Mouse (Mus musculus) MEL (cell line): ENCODE data around the gene Nes. TPM values are rescaled to one million over a fixed set of nuclear protein-coding genes. Genes with fewer than 3 reads are reported as not detected.

Experiments used
- DNase-seq: peaks from one replicate; pipeline ENCODE4 v3.0.0; 2011; ENCODE audit warnings: low read depth, low spot score
- H3K27ac ChIP-seq: 2 replicates; pipeline ENCODE4 v1.5.1; 2012; ENCODE audit warnings: low read depth, mild to moderate bottlenecking, control low read depth, low read length, moderate library complexity; ENCODE audit not compliant: control insufficient read depth
- H3K27me3 ChIP-seq, 2 experiments: fragments of 150-350 bp in 1 of 2; sonication (generic) in 1 of 2; 2 replicates each; pipeline ENCODE4 v1.6.1; 2012; ENCODE audit warnings: low read length in 2 of 2, mild to moderate bottlenecking in 2 of 2, improper control_type of control experiment in 1 of 2, moderate library complexity in 1 of 2; ENCODE audit not compliant: insufficient read depth in 2 of 2, control insufficient read depth in 1 of 2
- H3K36me3 ChIP-seq, 2 experiments: 2 replicates each; pipeline ENCODE4 v1.6.1; 2012 to 2014; ENCODE audit warnings: low read length in 2 of 2, improper control_type of control experiment in 1 of 2, inconsistent platforms in 1 of 2, mild to moderate bottlenecking in 1 of 2; ENCODE audit not compliant: insufficient read depth in 2 of 2, control insufficient read depth in 1 of 2
- H3K4me1 ChIP-seq, 2 experiments: fragments of 150-350 bp in 1 of 2; sonication (generic) in 1 of 2; 2 replicates each; pipeline ENCODE4 v1.6.1; 2012; ENCODE audit warnings: low read length in 2 of 2, improper control_type of control experiment in 1 of 2, mild to moderate bottlenecking in 1 of 2; ENCODE audit not compliant: insufficient read depth in 2 of 2, control insufficient read depth in 1 of 2
- H3K4me3 ChIP-seq, 2 experiments: fragments of 150-350 bp in 1 of 2; sonication (generic) in 1 of 2; 2 replicates each; pipeline ENCODE4 v1.5.1; 2012; ENCODE audit warnings: low read depth in 2 of 2, low read length in 2 of 2, mild to moderate bottlenecking in 2 of 2, moderate library complexity in 2 of 2, control low read depth in 1 of 2, improper control_type of control experiment in 1 of 2; ENCODE audit not compliant: control insufficient read depth in 1 of 2, insufficient read depth in 1 of 2
- H3K79me2 ChIP-seq: 2 replicates; pipeline ENCODE4 v1.6.1; 2012; ENCODE audit warnings: mild to moderate bottlenecking, low read length, moderate library complexity; ENCODE audit not compliant: control insufficient read depth, poor library complexity, insufficient read depth
- H3K9ac ChIP-seq: 2 replicates; pipeline ENCODE4 v1.6.1; 2012; ENCODE audit warnings: low read depth, mild to moderate bottlenecking, control low read depth, low read length, moderate library complexity; ENCODE audit not compliant: control insufficient read depth, poor library complexity, severe bottlenecking
- H3K9me3 ChIP-seq: fragments of 150-350 bp; sonication (generic); replicated peaks from 2 replicates; pipeline ENCODE4 v1.6.1; 2012; ENCODE audit warnings: mild to moderate bottlenecking, low read length, improper control_type of control experiment, moderate library complexity; ENCODE audit not compliant: insufficient read depth
- BHLHE40 ChIP-seq: IDR thresholded peaks from 2 replicates; pipeline ENCODE4 v1.6.1; 2012; ENCODE audit warnings: low read depth, mild to moderate bottlenecking, inconsistent platforms, low read length, improper control_type of control experiment, borderline replicate concordance
- CHD1 ChIP-seq: IDR thresholded peaks from 2 replicates; pipeline ENCODE4 v1.6.1; 2012; ENCODE audit warnings: low read depth, mild to moderate bottlenecking, inconsistent platforms, low read length, improper control_type of control experiment
- CHD2 ChIP-seq: IDR thresholded peaks from 2 replicates; pipeline ENCODE4 v1.6.1; 2011; ENCODE audit warnings: low read length, improper control_type of control experiment
- CTCF ChIP-seq, 3 experiments: IDR thresholded peaks in 2 of 3; conservative IDR thresholded peaks in 1 of 3; 2 replicates each; pipeline ENCODE4 v1.5.1; 2011 to 2012; ENCODE audit warnings: low read length in 3 of 3, low read depth in 2 of 3, mild to moderate bottlenecking in 2 of 3, improper control_type of control experiment in 1 of 3, inconsistent platforms in 1 of 3, mixed read lengths in 1 of 3, moderate library complexity in 1 of 3; ENCODE audit not compliant: control insufficient read depth in 1 of 3, insufficient read depth in 1 of 3, poor library complexity in 1 of 3, severe bottlenecking in 1 of 3
- E2F4 ChIP-seq: IDR thresholded peaks from 2 replicates; pipeline ENCODE4 v1.6.1; 2011; ENCODE audit warnings: low read depth, low read length, improper control_type of control experiment, borderline replicate concordance
- ELF1 ChIP-seq: IDR thresholded peaks from 2 replicates; pipeline ENCODE4 v1.6.1; 2014; ENCODE audit warnings: low read depth, mild to moderate bottlenecking, inconsistent platforms, low read length, improper control_type of control experiment, moderate library complexity
- ETS1 ChIP-seq: IDR thresholded peaks from 2 replicates; pipeline ENCODE4 v1.6.1; 2012; ENCODE audit warnings: low read depth, mild to moderate bottlenecking, inconsistent platforms, low read length, improper control_type of control experiment, moderate library complexity
- KAT2A ChIP-seq: conservative IDR thresholded peaks from 2 replicates; pipeline ENCODE4 v1.6.1; 2012; ENCODE audit warnings: low read depth, low read length, improper control_type of control experiment, inconsistent platforms
- MAX ChIP-seq: IDR thresholded peaks from 2 replicates; pipeline ENCODE4 v1.6.1; 2011; ENCODE audit warnings: low read length, improper control_type of control experiment
- MAZ ChIP-seq: IDR thresholded peaks from 2 replicates; pipeline ENCODE4 v1.6.1; 2012; ENCODE audit warnings: low read depth, mild to moderate bottlenecking, inconsistent platforms, low read length, improper control_type of control experiment
- MEF2A ChIP-seq: IDR thresholded peaks from 2 replicates; pipeline ENCODE4 v1.6.1; 2014; ENCODE audit warnings: low read depth, mild to moderate bottlenecking, inconsistent platforms, low read length, improper control_type of control experiment; ENCODE audit not compliant: poor library complexity, insufficient replicate concordance, severe bottlenecking; ENCODE audit errors: extremely low read depth
- MXI1 ChIP-seq: IDR thresholded peaks from 2 replicates; pipeline ENCODE4 v1.6.1; 2011; ENCODE audit warnings: mild to moderate bottlenecking, low read depth, low read length, improper control_type of control experiment
- MYB ChIP-seq: IDR thresholded peaks from 2 replicates; pipeline ENCODE4 v1.6.1; 2011; ENCODE audit warnings: mild to moderate bottlenecking, low read depth, low read length, improper control_type of control experiment
- NELFE ChIP-seq: IDR thresholded peaks from 2 replicates; pipeline ENCODE4 v1.6.1; 2011; ENCODE audit warnings: low read depth, low read length, improper control_type of control experiment
- NRF1 ChIP-seq: IDR thresholded peaks from 2 replicates; pipeline ENCODE4 v1.6.1; 2014; ENCODE audit warnings: low read depth, mild to moderate bottlenecking, inconsistent platforms, low read length, improper control_type of control experiment, moderate library complexity; ENCODE audit not compliant: poor library complexity, insufficient read depth, severe bottlenecking
- POLR2A ChIP-seq, 2 experiments: IDR thresholded peaks; 2 replicates each; pipeline ENCODE4 v1.6.1; 2011 to 2012; ENCODE audit warnings: low read length in 2 of 2, mild to moderate bottlenecking in 2 of 2, control low read depth in 1 of 2, improper control_type of control experiment in 1 of 2, low read depth in 1 of 2, moderate library complexity in 1 of 2; ENCODE audit not compliant: control insufficient read depth in 1 of 2, insufficient read depth in 1 of 2, poor library complexity in 1 of 2
- POLR2AphosphoS2 ChIP-seq: IDR thresholded peaks from 2 replicates; pipeline ENCODE4 v1.6.1; 2011; ENCODE audit warnings: low read length, improper control_type of control experiment
- POLR2AphosphoS5 ChIP-seq: IDR thresholded peaks from 2 replicates; pipeline ENCODE4 v1.6.1; 2012; ENCODE audit warnings: low read depth, borderline replicate concordance, mild to moderate bottlenecking, inconsistent platforms, low read length, moderate library complexity, mixed read lengths
- RAD21 ChIP-seq: IDR thresholded peaks from 2 replicates; pipeline ENCODE4 v1.6.1; 2011; ENCODE audit warnings: mild to moderate bottlenecking, low read depth, low read length, improper control_type of control experiment
- SMC3 ChIP-seq: IDR thresholded peaks from 2 replicates; pipeline ENCODE4 v1.6.1; 2011; ENCODE audit warnings: low read depth, low read length, improper control_type of control experiment
- TAL1 ChIP-seq: IDR thresholded peaks from 2 replicates; pipeline ENCODE4 v1.6.1; 2012; ENCODE audit warnings: mild to moderate bottlenecking, inconsistent platforms, low read length, moderate library complexity, mixed read lengths
- TBP ChIP-seq: IDR thresholded peaks from 2 replicates; pipeline ENCODE4 v1.8.0; 2011; ENCODE audit warnings: low read depth, low read length, improper control_type of control experiment
- TCF12 ChIP-seq: IDR thresholded peaks from 2 replicates; pipeline ENCODE4 v1.6.1; 2014; ENCODE audit warnings: low read depth, mild to moderate bottlenecking, inconsistent platforms, low read length, improper control_type of control experiment, moderate library complexity
- UBTF ChIP-seq: IDR thresholded peaks from 2 replicates; pipeline ENCODE4 v1.6.1; 2012; ENCODE audit warnings: low read depth, mild to moderate bottlenecking, inconsistent platforms, low read length, improper control_type of control experiment, moderate library complexity, borderline replicate concordance; ENCODE audit not compliant: insufficient read depth
- USF1 ChIP-seq: IDR thresholded peaks from 2 replicates; pipeline ENCODE4 v1.6.1; 2014; ENCODE audit warnings: low read depth, mild to moderate bottlenecking, inconsistent platforms, low read length, improper control_type of control experiment, moderate library complexity
- ZC3H11A ChIP-seq: IDR thresholded peaks from 2 replicates; pipeline ENCODE4 v1.6.1; 2012; ENCODE audit warnings: low read depth, mild to moderate bottlenecking, inconsistent platforms, low read length, improper control_type of control experiment
- ZKSCAN1 ChIP-seq: IDR thresholded peaks from 2 replicates; pipeline ENCODE4 v1.6.1; 2012; ENCODE audit warnings: low read depth, mild to moderate bottlenecking, inconsistent platforms, low read length, improper control_type of control experiment, moderate library complexity
- ZMIZ1 ChIP-seq: IDR thresholded peaks from 2 replicates; pipeline ENCODE4 v1.6.1; 2012; ENCODE audit warnings: low read depth, mild to moderate bottlenecking, inconsistent platforms, low read length, improper control_type of control experiment, moderate library complexity
- ZNF384 ChIP-seq: IDR thresholded peaks from 2 replicates; pipeline ENCODE4 v1.6.1; 2012; ENCODE audit warnings: low read depth, mild to moderate bottlenecking, inconsistent platforms, low read length, improper control_type of control experiment
- polyA plus RNA-seq, 2 experiments: library from polyadenylated mRNA; stranded (reverse) in 1 of 2; unstranded in 1 of 2; fragments of >175 nt in 1 of 2; fragments of >200 nt in 1 of 2; gene quantifications; 2 replicates each; pipeline versions ENCODE4 v1.2.1 to v1.2.4; 2012; ENCODE audit warnings: low replicate concordance in 2 of 2, low read depth in 1 of 2; ENCODE audit not compliant: insufficient read length in 2 of 2, insufficient read depth in 1 of 2, missing spikeins in 1 of 2
- total RNA-seq: library from RNA; depleted of rRNA; stranded (reverse); fragments of 300-350 nt; gene quantifications from 2 replicates; pipeline ENCODE4 v1.2.3, GENCODE M21; 2012

Gene Nes
- total and polyA plus RNA-seq, 3 experiments = 0.01 TPM; not detected in 2

GRCm38 (mm10) chr3:87985505-87986320 lies 14.8 kb downstream of the Nes start:
- TF ChIP-seq TBP = no peak
- TF ChIP-seq SMC3 = no peak
- TF ChIP-seq ZKSCAN1 = no peak
- TF ChIP-seq POLR2AphosphoS2 = no peak
- H3K9ac ChIP-seq = no peak overlapping the region
- no peak overlapping the region for H3K4me3 ChIP-seq
- no peaks in the 10 kb centered on the region for H3K9me3 ChIP-seq
- H3K4me1 ChIP-seq = no peaks in the 10 kb centered on the region; a peak in 2 of 4 replicates
- no peak for DNase-seq
- H3K27ac ChIP-seq = no peak overlapping the region
- 0 out of 4 replicates have a peak, but pooled peaks cover 0 to 4% of the 10 kb centered on the region in 2 experiments for H3K27me3 ChIP-seq
- no peaks in the 10 kb centered on the region; a peak in 1 of 4 replicates for H3K36me3 ChIP-seq
- no peaks in the 10 kb centered on the region for H3K79me2 ChIP-seq

DNA sequence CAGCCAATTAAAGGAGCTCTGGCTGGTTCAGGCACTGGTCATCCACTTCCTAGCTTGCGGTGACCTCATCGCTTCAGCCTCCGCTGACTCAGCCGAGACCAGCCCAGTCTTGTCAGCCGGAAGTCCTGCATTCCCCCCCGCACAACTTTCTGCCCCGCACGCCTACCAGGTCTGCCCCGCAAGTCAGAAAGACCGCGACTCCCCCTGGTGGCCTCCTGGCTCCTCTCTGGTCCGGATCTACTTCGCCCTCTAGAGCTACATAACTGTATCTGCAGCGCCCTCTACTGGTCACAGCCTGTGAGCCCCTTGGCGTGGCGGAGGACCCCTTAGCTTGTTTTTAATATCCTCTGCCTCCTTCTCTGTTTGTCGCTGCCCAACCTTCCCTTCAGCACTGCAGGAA lies 16.0 kb downstream of the Nes start:
- Histone ChIP-seq H3K79me2 (no peaks in the 10 kb centered on the region), H3K36me3 (no peaks in the 10 kb centered on the region; a peak in 1 of 4 replicates), H3K4me3 (peak overlapping the region; percentile 56 to 62), H3K27me3 (no peaks in the 10 kb centered on the region), H3K9ac (peak overlapping the region; percentile 72), H3K27ac (peak overlapping the region; percentile 60), H3K4me1 (no peaks in the 10 kb centered on the region; a peak in 2 of 4 replicates), H3K9me3 (no peaks in the 10 kb centered on the region)
- DNase-seq = peak; percentile 97
- no peak; the same call in 1 of the 2 replicates for TF ChIP-seq MAZ
- no peak for TF ChIP-seq TAL1
- peak; percentile 95 to 99 (median 97); a peak in 5 of 6 replicates for TF ChIP-seq CTCF (IDR thresholded peaks at IDR 0.05 in 2 of 3, conservative IDR thresholded peaks at IDR 0.05 in 1 of 3; ENCODE audit: control insufficient read depth in 1 of 3, insufficient read depth in 1 of 3, low read depth in 2 of 3, low read length in 3 of 3, poor library complexity in 1 of 3, severe bottlenecking in 1 of 3)
- TF ChIP-seq MAX = no peak
- TF ChIP-seq CHD1 = no peak
- peak; percentile 75 for TF ChIP-seq SMC3
- no peak for TF ChIP-seq USF1
- no peak for TF ChIP-seq ZKSCAN1
- TF ChIP-seq NRF1 = 0 out of 2 replicates have a peak, but pooled peaks have one; percentile 1
- no peak for TF ChIP-seq POLR2A (IDR thresholded peaks at IDR 0.05; ENCODE audit: control insufficient read depth in 1 of 2, insufficient read depth in 1 of 2, low read depth in 1 of 2, low read length in 2 of 2, poor library complexity in 1 of 2)
- TF ChIP-seq POLR2AphosphoS2 = no peak
- no peak for TF ChIP-seq TBP
- no peak for TF ChIP-seq ELF1
- TF ChIP-seq E2F4 = no peak
- TF ChIP-seq RAD21 = peak; percentile 74
- no peak for TF ChIP-seq CHD2
- TF ChIP-seq MEF2A = no peak
- TF ChIP-seq BHLHE40 = no peak
- TF ChIP-seq POLR2AphosphoS5 = no peak
- peak; percentile 51 for TF ChIP-seq ZC3H11A
- no peak for TF ChIP-seq ZNF384
- no peak for TF ChIP-seq UBTF
- TF ChIP-seq KAT2A = no peak
- no peak for TF ChIP-seq NELFE
- TF ChIP-seq MYB = no peak
- no peak for TF ChIP-seq ETS1
- peak; percentile 52; the same call in 1 of the 2 replicates for TF ChIP-seq MXI1
- TF ChIP-seq ZMIZ1 = no peak
- no peak for TF ChIP-seq TCF12
